Mouse (Mus musculus) CD4-positive, CD25-positive, alpha-beta regulatory T cell, adult 2 months (primary cell): ENCODE data around the gene Myoc.
A peak's percentile ranks its signal among the peaks of the same experiment; 100 is the strongest.

ENCODE experiments used
- DNase-seq: peaks from one replicate; pipeline ENCODE4 v3.0.0-alpha.2; 2012; ENCODE audit warnings: low read depth, low spot score

The Myoc gene

DNA sequence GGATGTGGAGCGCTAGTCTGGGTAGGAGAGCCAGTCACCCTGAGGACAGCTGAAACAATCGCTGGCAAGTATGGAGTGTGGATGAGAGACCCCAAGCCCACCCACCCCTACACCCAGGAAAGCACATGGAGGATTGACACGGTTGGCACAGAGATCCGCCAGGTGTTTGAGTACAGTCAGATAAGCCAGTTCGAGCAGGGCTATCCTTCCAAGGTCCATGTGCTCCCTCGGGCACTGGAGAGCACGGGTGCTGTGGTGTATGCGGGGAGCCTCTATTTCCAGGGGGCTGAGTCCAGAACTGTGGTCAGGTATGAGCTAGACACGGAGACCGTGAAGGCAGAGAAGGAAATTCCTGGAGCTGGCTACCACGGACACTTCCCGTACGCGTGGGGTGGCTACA is 9.5 kb downstream of the Myoc start:
- DNase-seq = no peak

DNA sequence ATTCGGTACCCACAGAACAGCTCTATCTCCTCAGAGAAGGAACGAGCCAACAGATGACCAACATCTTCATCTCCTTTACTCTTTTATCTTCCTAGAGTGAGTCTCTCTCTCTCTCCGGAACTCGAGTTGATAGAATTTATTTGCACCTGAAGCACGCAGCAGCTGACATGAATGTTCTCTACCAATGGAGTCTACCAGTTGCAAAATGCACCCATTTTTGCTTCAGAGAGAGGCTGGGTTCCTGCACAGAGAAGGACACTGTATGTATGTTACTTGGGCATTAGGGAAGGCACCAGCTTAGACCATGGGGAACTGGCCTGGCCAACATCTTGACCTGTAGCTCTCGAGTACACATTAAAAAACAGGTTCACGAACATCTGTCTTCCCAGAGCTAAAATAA is 19.2 kb downstream of the Myoc start, which contains the start of gene Myocos:
Myocos (minus strand) TSS at position 101 of the 400 bp plus-strand sequence.
- no peak for DNase-seq

DNA sequence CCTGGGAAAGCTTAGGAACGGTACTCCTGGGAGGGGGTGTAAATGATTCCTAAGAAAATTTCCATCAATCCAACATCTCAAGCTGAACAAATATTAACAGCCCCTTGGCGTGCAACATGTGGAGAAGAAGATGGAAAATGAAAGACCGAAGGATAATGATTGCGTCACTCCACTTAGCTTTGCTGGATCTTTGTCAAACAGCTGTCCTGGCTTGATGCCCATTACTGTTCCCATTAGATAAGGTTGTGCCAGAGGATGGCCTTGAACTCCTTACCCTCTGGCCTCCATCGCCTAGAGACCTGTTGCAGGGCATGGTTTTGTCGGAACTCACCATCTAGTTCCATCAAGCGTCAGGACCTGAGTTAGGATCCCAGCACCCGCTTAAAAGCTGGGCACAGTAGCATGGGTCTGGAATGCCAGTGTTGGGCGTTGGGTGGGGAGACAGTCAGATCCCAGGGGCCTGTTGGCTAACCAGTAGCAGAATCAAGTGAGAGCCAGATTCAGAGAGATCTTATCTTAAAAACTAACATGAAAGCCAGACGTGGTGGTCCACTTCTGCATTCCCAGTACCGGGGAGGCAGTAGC is 21.4 kb downstream of the Myoc start:
- DNase-seq = no peak

DNA sequence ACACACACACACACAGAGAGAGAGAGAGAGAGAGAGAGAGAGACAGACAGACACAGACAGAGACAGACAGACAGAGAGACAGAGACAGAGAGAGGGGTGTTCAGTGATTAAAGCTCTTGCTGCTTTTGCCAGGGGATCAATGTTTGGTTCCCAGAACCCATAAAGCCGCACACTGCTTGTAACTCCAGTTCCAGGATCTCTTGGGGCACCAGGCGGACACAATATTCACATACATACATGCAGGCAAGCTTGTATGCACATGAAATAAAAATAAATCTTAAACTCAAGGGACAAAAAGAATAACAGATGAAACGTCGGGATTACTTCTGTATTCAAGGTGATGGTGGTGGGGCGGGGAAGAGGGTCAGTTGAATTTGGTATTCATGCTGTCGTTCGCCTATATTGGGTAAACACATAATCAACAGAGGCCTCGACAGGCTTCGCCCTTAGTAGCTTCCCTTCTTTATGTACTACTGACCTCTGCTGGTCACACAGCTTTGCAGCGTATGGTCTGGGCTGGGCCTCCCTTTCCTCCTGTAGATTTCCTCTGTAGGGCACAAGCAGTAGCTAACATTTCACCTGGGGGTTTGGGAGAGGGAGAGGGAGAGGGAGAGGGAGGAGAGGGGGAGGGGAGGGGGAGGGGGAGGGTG is 26.0 kb downstream of the Myoc start:
- peak; percentile 82 for DNase-seq

DNA sequence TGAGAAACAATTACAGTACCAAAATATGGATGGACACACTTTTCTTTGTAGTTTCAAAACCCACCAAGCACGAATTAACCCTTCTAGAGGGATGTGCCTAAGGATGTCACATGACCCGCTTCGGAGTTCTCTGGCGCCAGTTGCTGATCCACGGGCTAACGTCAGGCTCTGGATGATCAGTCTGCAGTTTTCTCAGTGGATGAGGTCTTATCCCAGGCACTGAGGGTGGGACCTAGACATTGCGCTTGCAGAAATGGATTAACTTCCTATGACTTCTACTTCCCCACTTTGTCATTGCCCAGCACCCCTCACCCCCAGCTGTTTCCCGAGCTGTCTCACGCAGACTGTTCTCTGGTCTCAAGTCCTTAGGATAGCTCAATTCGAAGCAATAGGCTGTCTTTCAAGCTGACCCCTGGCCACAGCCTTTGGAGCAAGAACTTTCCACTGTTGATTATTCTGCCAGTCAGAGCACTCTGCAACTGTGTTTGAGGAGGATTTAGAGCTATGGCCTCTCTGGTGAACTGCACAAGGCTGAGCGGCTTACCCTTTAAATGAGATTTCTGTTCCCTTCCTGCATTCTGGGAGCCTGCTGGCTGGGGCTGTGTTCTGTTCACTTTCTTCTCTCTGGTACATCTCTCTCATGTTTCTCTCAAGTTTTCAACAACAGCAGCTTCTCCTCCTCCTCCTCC is 26.7 kb downstream of the Myoc start:
- DNase-seq = peak; percentile 13

DNA sequence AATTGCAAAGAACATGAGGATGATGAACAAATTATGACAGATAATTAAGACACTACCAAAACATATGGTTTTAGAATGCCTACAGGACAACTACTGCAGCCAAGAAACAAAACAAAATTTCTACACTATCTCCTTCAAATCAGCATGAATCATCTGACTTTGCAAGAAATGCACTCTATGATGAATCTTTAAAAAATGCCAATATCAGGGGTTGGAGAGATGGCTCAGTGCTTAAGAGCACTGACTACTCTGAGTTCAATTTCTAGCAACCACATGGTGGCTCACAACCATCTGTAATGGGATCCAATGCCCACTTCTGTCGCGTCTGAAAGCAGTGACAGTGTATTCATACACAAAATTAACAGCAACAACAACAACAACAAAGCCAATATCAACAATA is 54.8 kb downstream of the Myoc start:
- no peak for DNase-seq

DNA sequence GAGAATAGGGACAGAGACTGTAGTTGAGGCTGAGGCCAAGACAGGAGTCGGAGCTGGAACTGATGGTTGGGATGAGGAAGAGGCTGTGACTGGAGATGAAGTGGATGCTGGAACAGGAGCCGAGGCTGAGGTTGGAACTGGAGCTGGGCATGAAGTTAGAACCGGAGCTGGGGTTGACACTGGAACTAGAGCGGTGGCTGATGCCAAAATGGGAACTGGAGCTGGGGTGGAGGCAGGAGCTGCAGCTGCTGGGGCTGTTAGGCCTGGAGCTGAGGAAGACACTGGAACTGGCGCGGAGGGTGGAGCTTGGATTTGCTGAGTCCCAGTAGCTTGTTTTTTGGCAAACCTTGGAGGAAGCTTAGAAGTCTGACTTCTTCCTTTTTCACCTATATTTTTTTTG is 58.9 kb downstream of the Myoc start:
- DNase-seq = no peak
